Mouse (Mus musculus) embryonic facial prominence, embryonic 15.5 days (tissue): ENCODE results near the gene Cavin3. TPM values are rescaled to one million over a fixed set of nuclear protein-coding genes. Genes with fewer than 3 reads are reported as not detected.

ENCODE experiments used
- ATAC-seq: fragments of 200-750 bp; cut with Nextera tagmentation; 2 replicates; pipeline ENCODE4 v1.8.0; 2017; ENCODE audit warnings: low read depth, moderate TSS enrichment; ENCODE audit not compliant: insufficient number of reproducible peaks, low FRiP score, low TSS enrichment
- H3K27ac ChIP-seq: fragments of 300-500 bp; sonication (generic); replicated peaks from 2 replicates; pipeline ENCODE4 v1.5.1; 2015; ENCODE audit warnings: mild to moderate bottlenecking, inconsistent platforms
- H3K27me3 ChIP-seq: fragments of 300-500 bp; sonication (generic); 2 replicates; pipeline ENCODE4 v1.6.1; 2015; ENCODE audit warnings: inconsistent platforms
- H3K36me3 ChIP-seq: fragments of 300-500 bp; sonication (generic); 2 replicates; pipeline ENCODE4 v1.6.1; 2015; ENCODE audit warnings: mild to moderate bottlenecking, inconsistent platforms
- H3K4me1 ChIP-seq: fragments of 300-500 bp; sonication (generic); 2 replicates; pipeline ENCODE4 v1.6.1; 2015; ENCODE audit warnings: inconsistent platforms
- H3K4me2 ChIP-seq: fragments of 300-500 bp; sonication (generic); replicated peaks from 2 replicates; pipeline ENCODE4 v1.6.1; 2015; ENCODE audit warnings: mild to moderate bottlenecking, inconsistent platforms
- H3K4me3 ChIP-seq: fragments of 300-500 bp; sonication (generic); replicated peaks from 2 replicates; pipeline ENCODE4 v1.5.1; 2015; ENCODE audit warnings: mild to moderate bottlenecking, inconsistent platforms
- H3K9ac ChIP-seq: fragments of 300-500 bp; sonication (generic); 2 replicates; pipeline ENCODE4 v1.6.1; 2015; ENCODE audit warnings: inconsistent platforms
- H3K9me3 ChIP-seq: fragments of 300-500 bp; sonication (generic); replicated peaks from 2 replicates; pipeline ENCODE4 v1.6.1; 2016; ENCODE audit warnings: inconsistent platforms
- WGBS: fragments of 180-500 bp; shearing (Covaris S2); methylation state at CpG from one replicate; pipeline ENCODE4 v1.1.7; 2015; 5-methylcytosine and 5-hydroxymethylcytosine counted together
- polyA plus RNA-seq: library from polyadenylated mRNA; unstranded; fragments of >200 nt; fragmentation: Nextera tagmentation; extraction: Ambion mirVana; gene quantifications from 2 replicates; pipeline ENCODE4 v1.2.1, GENCODE M21; 2015

Cavin3 gene
- polyA plus RNA-seq, 1 experiment from 2014 or later, result 150 TPM

DNA sequence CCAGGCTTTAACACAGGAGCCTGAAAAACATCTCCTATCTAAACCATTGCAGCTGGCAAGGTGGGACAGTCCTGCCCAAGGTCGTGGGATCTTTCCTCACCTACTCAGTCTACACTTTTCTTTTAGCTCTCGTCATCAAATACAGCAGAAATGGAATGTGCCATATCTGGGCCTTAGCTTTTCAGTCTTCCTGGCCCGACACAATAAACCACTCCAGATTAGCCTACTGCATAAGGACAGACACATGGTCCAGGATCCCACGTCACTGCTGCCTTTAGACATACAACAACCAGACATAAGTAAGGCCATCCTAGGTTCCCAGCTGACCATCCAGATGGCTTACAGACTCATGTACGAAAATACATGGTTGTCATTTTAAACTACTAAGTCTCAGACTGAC lies 28.0 kb upstream of the Cavin3 start:
- Histone ChIP-seq H3K9me3 (no peaks in the 10 kb centered on the region), H3K27ac (no peak overlapping the region), H3K4me2 (no peak overlapping the region), H3K9ac (no peak overlapping the region), H3K27me3 (no peaks in the 10 kb centered on the region), H3K4me3 (no peak overlapping the region), H3K36me3 (no peaks in the 10 kb centered on the region), H3K4me1 (peaks cover 9% of the 10 kb centered on the region)
- no peak for ATAC-seq
- 75% methylated on average over 5 of the region's 5 CpGs for WGBS

DNA sequence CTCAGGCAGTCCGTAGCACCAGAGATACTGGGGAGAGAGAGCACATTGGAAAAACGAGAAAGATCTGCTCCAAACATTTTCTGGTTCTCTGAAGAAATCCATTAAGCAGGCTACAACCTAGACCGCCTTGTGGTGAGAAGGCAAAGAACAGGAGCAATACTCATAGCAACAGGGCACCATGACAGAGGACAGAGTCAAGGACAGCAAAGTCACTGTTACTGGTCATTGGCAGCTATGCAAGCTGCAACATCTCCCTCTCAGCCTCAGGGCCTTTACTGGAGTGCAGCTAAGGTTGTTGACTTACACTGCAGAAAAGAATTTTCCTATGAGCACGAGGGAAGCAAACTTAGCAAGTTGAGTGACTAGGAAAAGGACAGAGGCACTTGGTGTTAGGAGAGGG lies 25.2 kb upstream of the Cavin3 start:
- no peak for ATAC-seq
- H3K9ac ChIP-seq, result no peak overlapping the region
- no peaks in the 10 kb centered on the region for H3K9me3 ChIP-seq
- no peaks in the 10 kb centered on the region for H3K27me3 ChIP-seq
- WGBS, result 68% methylated on average over 4 of the region's 4 CpGs
- no peak overlapping the region for H3K4me2 ChIP-seq
- no peak overlapping the region for H3K4me3 ChIP-seq
- H3K4me1 ChIP-seq, result no peaks in the 10 kb centered on the region
- H3K27ac ChIP-seq, result no peak overlapping the region
- H3K36me3 ChIP-seq, result no peaks in the 10 kb centered on the region

DNA sequence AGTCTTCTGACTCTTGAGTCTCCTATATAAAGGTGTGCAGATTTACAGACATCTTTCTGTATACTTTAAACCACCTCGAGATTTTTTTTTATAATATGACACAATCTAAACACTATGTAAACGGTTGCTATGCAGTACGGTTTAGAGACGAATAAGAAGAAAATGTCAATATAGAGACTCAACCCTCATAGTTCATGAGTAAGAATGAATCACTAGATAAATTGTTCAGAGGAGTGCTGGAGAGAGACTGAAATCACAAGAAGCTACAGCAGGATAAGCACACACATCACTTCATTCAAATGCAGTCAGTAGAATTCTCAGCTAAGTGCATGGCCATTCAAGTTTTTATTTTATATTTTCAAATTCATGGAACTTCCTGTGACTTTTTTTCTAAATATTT lies 19.9 kb upstream of the Cavin3 start:
- H3K4me2 ChIP-seq, result no peak overlapping the region
- H3K27me3 ChIP-seq, result no peaks in the 10 kb centered on the region
- WGBS, result 78% methylated on average over 4 of the region's 4 CpGs
- no peak overlapping the region for H3K9ac ChIP-seq
- no peaks in the 10 kb centered on the region for H3K36me3 ChIP-seq
- H3K4me3 ChIP-seq, result no peak overlapping the region
- H3K27ac ChIP-seq, result no peak overlapping the region
- no peaks in the 10 kb centered on the region for H3K9me3 ChIP-seq
- no peak for ATAC-seq
- peaks cover 3% of the 10 kb centered on the region; the same call in 1 of the 2 replicates for H3K4me1 ChIP-seq

GRCm38 (mm10) chr7:105499676-105500075 lies 17.6 kb upstream of the Cavin3 start:
- Histone ChIP-seq H3K9me3 (no peaks in the 10 kb centered on the region), H3K4me2 (no peak overlapping the region), H3K4me1 (peaks cover 3% of the 10 kb centered on the region; the same call in 1 of the 2 replicates), H3K27me3 (no peaks in the 10 kb centered on the region), H3K36me3 (no peaks in the 10 kb centered on the region), H3K27ac (no peak overlapping the region), H3K4me3 (no peak overlapping the region), H3K9ac (no peak overlapping the region)
- 67% methylated on average over 1 of the region's 1 CpGs for WGBS
- ATAC-seq, result no peak

- Histone ChIP-seq H3K27ac (no peak overlapping the region), H3K36me3 (no peaks in the 10 kb centered on the region), H3K9ac (no peak overlapping the region), H3K27me3 (no peaks in the 10 kb centered on the region), H3K9me3 (no peaks in the 10 kb centered on the region), H3K4me1 (peaks cover 3% of the 10 kb centered on the region; the same call in 1 of the 2 replicates), H3K4me3 (no peak overlapping the region), H3K4me2 (no peak overlapping the region)
- ATAC-seq, result 0 out of 2 replicates have a peak, but pooled peaks have one; percentile 34
- WGBS, result 18% methylated on average over 10 of the region's 10 CpGs
Measured at GRCm38 (mm10) chr7:105498854-105499492, 16.9 kb upstream of the Cavin3 start.

DNA sequence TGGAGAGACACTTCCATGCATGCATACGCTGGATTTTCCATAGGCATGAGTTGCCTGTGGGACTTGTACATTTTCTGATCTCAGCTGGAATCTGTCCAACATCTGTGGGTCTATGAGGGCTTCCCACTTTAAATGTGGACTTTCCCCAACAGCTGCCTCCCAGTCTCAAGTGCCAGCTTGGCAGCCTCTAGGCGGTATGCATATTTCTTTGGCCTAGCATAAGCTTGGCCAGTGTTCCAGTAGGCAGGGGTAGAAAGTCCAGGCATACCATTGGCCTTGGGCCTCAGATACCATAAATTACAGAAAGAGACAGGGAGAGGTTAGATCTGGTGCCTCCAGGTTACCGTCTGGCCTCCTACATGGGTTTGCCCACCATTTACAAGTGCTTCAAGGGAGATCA lies 15.8 kb upstream of the Cavin3 start:
- Histone ChIP-seq H3K4me2 (no peak overlapping the region), H3K27ac (no peak overlapping the region), H3K9me3 (no peaks in the 10 kb centered on the region), H3K27me3 (no peaks in the 10 kb centered on the region), H3K9ac (no peak overlapping the region), H3K36me3 (no peaks in the 10 kb centered on the region), H3K4me1 (peaks cover 3% of the 10 kb centered on the region; the same call in 1 of the 2 replicates), H3K4me3 (no peak overlapping the region)
- 81% methylated on average over 3 of the region's 3 CpGs for WGBS
- no peak for ATAC-seq

GRCm38 (mm10) chr7:105487104-105487876 lies 5.2 kb upstream of the Cavin3 start:
- Histone ChIP-seq H3K4me3 (no peak overlapping the region), H3K4me1 (peaks cover 9% of the 10 kb centered on the region), H3K27ac (no peak overlapping the region), H3K27me3 (no peaks in the 10 kb centered on the region), H3K9ac (no peak overlapping the region), H3K36me3 (no peaks in the 10 kb centered on the region), H3K9me3 (no peaks in the 10 kb centered on the region), H3K4me2 (no peak overlapping the region)
- 72% methylated on average over 6 of the region's 6 CpGs for WGBS
- no peak for ATAC-seq

- H3K4me1 ChIP-seq, result peaks cover 30% of the 10 kb centered on the region
- no peaks in the 10 kb centered on the region for H3K36me3 ChIP-seq
- no peaks in the 10 kb centered on the region for H3K27me3 ChIP-seq
- H3K9ac ChIP-seq, result no peak overlapping the region
- 63% methylated on average over 5 of the region's 5 CpGs for WGBS
- H3K4me3 ChIP-seq, result no peak overlapping the region
- H3K9me3 ChIP-seq, result no peaks in the 10 kb centered on the region
- H3K4me2 ChIP-seq, result no peak overlapping the region
- H3K27ac ChIP-seq, result no peak overlapping the region
- no peak for ATAC-seq
Measured at GRCm38 (mm10) chr7:105485029-105485428, 2.9 kb upstream of the Cavin3 start.

DNA sequence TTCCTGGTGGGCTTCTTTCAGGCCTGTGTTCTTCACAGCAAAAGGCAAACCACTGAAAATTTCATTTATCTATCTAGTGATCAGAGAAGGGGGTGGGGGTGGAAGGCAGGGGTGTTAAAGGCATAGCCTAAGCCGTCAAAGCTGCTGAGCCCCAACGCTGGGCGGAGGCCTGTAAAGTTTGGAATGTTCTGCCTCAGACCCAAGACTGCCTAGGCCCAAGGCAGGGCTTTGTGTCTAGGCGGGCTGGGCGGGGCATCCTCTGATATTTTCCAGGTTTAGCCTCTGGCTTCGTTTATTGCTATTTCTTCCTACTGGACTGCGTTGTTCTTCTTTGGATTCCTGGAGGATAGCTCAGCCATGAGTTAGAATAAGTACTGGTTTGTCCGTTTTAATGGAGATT lies 326 bp upstream of the Cavin3 start:
- H3K4me3 ChIP-seq, result peak overlapping the region; percentile 61
- H3K27me3 ChIP-seq, result no peaks in the 10 kb centered on the region
- 0 out of 2 replicates have a peak overlapping the region, but pooled peaks have one; percentile 65 for H3K9ac ChIP-seq
- ATAC-seq, result peak; percentile 80
- H3K4me1 ChIP-seq, result peaks cover 31% of the 10 kb centered on the region
- 25% methylated on average over 8 of the region's 8 CpGs for WGBS
- H3K36me3 ChIP-seq, result no peaks in the 10 kb centered on the region
- peak overlapping the region; percentile 85 for H3K4me2 ChIP-seq
- no peaks in the 10 kb centered on the region for H3K9me3 ChIP-seq
- peak overlapping the region; percentile 95 for H3K27ac ChIP-seq

- peaks cover 31% of the 10 kb centered on the region for H3K4me1 ChIP-seq
- H3K4me3 ChIP-seq, result peak overlapping the region; percentile 61
- H3K9me3 ChIP-seq, result no peaks in the 10 kb centered on the region
- 46% methylated on average over 23 of the region's 23 CpGs for WGBS
- H3K36me3 ChIP-seq, result no peaks in the 10 kb centered on the region
- H3K4me2 ChIP-seq, result peak overlapping the region; percentile 85
- ATAC-seq, result no peak
- no peaks in the 10 kb centered on the region for H3K27me3 ChIP-seq
- peak overlapping the region; percentile 95 for H3K27ac ChIP-seq
- H3K9ac ChIP-seq, result peak overlapping the region; percentile 65; the same call in 1 of the 2 replicates
Measured at GRCm38 (mm10) chr7:105480561-105481504, 1.3 kb downstream of the Cavin3 start.

DNA sequence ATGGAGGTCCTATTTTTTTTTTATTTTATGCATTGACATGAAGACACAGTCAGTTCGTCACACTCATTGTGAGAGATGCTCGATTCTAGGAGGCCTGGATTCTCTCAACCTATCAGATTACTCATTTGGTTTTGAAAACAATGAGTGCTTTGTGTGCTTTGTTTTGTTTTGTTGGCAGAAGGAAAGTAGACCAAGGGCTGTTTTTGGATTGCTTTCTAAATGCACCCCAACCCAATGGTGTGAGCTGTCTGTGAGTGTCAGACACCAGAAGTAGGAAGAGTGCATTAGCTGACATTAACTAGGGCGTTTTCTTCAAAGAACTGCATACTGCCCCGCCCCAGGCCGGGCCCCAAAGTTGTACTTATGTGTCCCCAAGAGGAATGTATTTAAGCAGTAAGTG lies 2.0 kb downstream of the Cavin3 start:
- Histone ChIP-seq H3K4me3 (peak overlapping the region; percentile 61), H3K4me2 (peak overlapping the region; percentile 85)
- 50% methylated on average over 5 of the region's 5 CpGs for WGBS

More for the DNA sequence above, 2.0 kb downstream of the Cavin3 start:
- Histone ChIP-seq H3K36me3 (no peaks in the 10 kb centered on the region), H3K9me3 (no peaks in the 10 kb centered on the region), H3K4me1 (peaks cover 31% of the 10 kb centered on the region), H3K27ac (peak overlapping the region; percentile 95), H3K9ac (no peak overlapping the region), H3K27me3 (no peaks in the 10 kb centered on the region)
- no peak for ATAC-seq
